Mouse (Mus musculus): ENCODE measurements at regions not wholly inside any gene's neighbourhood (a gene's known extent, or its start where the extent isn't known, plus 50 kb on each side); places are given as distances from the start of the nearest gene placed in this dataset.
A peak's percentile ranks its signal among the peaks of the same experiment; 100 is the strongest.

DNA sequence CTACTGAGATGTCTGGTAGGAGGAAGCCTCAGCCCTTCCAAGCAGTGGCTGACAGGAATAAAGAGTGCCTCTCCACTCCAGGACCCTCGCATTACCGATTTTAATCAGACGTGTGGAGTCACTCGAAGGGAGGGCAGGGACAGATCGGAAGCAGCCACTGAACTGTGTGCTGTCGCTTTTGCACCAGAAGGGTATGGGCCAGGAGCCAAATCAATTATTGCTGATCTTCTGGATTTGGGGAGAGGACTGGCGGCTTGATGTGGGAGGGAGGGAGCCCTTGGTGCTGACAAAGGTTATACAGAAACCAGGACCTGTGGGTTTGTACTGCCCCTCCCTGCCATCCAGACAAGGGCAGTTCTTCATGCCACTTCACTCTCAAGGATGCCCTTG, 772.3 kb upstream of the Car8 start:
- Histone ChIP-seq H3K4me2 (ENCODE audit: low read length) (peak overlapping the region; percentile 31), H3K4me1 (ENCODE audit: control insufficient read depth, insufficient read depth, low read depth, low read length) (peaks cover 37% of the 10 kb centered on the region), H3K36me3 (ENCODE audit: control insufficient read depth, insufficient read depth, low read length) (no peaks in the 10 kb centered on the region), H3K9me3 (ENCODE audit: control insufficient read depth, low read length) (no peaks in the 10 kb centered on the region), H3K9ac (ENCODE audit: low read depth, low read length) (no peak overlapping the region), H3K27ac (ENCODE audit: low read depth, low read length) (peak overlapping the region; percentile 70), H3K27me3 (replicated peaks; ENCODE audit: control insufficient read depth, insufficient read depth, low read length) (no peaks in the 10 kb centered on the region), H3K4me3 (ENCODE audit: low read length) (no peak overlapping the region)
- peak; percentile 80 for ATAC-seq
- WGBS, result 12% methylated on average over 7 of the region's 7 CpGs

DNA sequence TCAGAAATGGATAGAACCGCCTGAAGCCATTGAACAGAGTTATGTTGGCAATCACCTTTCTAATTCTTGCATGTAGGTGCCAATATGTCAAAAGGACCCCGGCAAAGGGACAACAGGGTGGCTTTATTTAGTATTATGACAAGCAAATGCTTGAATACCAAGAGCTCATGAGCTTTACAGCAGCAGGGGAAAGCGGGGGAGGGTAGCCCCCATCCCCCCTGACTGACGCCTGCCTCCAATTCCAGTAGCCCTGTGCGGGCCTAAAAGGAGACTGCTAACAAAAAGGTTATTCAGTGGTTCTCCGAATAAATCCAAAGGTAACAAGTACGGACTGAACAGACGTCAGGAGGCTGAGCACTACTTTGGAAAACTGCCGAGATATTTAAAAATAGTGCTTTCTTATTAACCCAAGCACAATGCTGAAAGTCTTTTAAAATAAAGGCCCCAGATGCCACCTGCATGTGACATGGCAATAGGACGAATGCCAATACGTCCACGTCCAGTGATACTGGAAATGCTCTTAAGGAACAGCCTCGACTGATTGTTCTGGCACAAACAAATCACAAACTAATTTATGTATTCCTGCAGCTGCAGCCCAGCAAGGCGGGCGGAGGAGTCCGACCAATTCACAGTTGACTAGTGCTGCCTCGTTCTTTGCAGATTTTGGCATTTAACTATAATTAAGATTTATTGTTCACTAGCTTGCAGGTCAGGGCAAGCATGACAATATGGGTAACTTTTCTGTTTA, 771.7 kb upstream of the Car8 start:
- Histone ChIP-seq H3K4me3 (ENCODE audit: low read length) (no peak overlapping the region), H3K9me3 (ENCODE audit: control insufficient read depth, low read length) (no peaks in the 10 kb centered on the region), H3K27ac (ENCODE audit: low read depth, low read length) (peak overlapping the region; percentile 70), H3K4me2 (ENCODE audit: low read length) (peak overlapping the region; percentile 31), H3K36me3 (ENCODE audit: control insufficient read depth, insufficient read depth, low read length) (no peaks in the 10 kb centered on the region), H3K4me1 (ENCODE audit: control insufficient read depth, insufficient read depth, low read depth, low read length) (peaks cover 31% of the 10 kb centered on the region), H3K27me3 (replicated peaks; ENCODE audit: control insufficient read depth, insufficient read depth, low read length) (no peaks in the 10 kb centered on the region), H3K9ac (ENCODE audit: low read depth, low read length) (no peak overlapping the region)
- peak; percentile 0; the same call in 1 of the 2 replicates for ATAC-seq
- WGBS, result 25% methylated on average over 17 of the region's 17 CpGs

DNA sequence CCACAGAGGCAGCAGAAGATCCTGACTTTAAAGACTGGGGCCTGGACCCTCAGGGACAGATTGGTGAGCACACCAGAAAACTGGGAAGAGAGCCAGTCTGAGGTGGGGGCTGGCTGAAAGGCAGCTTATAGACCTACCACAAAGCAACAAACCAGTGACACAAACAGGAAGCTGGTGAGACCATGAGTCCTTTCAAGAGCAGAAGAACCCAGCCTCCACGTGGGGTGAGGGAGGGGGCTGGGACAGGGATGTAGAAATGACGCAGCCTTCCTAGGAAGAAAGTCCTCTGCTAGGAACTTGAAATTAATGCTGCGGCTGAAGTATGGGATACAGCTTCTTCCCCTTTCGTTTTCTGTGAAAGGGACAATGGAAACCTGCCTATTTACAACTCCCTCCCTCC, 770.8 kb upstream of the Car8 start:
- Histone ChIP-seq H3K4me3 (ENCODE audit: low read length) (no peak overlapping the region), H3K4me1 (ENCODE audit: control insufficient read depth, insufficient read depth, low read depth, low read length) (peaks cover 28% of the 10 kb centered on the region), H3K27ac (ENCODE audit: low read depth, low read length) (peak overlapping the region; percentile 70; the same call in 1 of the 2 replicates), H3K9me3 (ENCODE audit: control insufficient read depth, low read length) (no peaks in the 10 kb centered on the region), H3K9ac (ENCODE audit: low read depth, low read length) (no peak overlapping the region), H3K36me3 (ENCODE audit: control insufficient read depth, insufficient read depth, low read length) (no peaks in the 10 kb centered on the region), H3K27me3 (replicated peaks; ENCODE audit: control insufficient read depth, insufficient read depth, low read length) (no peaks in the 10 kb centered on the region), H3K4me2 (ENCODE audit: low read length) (no peak overlapping the region)
- no peak for ATAC-seq
- 36% methylated on average over 4 of the region's 4 CpGs for WGBS

DNA sequence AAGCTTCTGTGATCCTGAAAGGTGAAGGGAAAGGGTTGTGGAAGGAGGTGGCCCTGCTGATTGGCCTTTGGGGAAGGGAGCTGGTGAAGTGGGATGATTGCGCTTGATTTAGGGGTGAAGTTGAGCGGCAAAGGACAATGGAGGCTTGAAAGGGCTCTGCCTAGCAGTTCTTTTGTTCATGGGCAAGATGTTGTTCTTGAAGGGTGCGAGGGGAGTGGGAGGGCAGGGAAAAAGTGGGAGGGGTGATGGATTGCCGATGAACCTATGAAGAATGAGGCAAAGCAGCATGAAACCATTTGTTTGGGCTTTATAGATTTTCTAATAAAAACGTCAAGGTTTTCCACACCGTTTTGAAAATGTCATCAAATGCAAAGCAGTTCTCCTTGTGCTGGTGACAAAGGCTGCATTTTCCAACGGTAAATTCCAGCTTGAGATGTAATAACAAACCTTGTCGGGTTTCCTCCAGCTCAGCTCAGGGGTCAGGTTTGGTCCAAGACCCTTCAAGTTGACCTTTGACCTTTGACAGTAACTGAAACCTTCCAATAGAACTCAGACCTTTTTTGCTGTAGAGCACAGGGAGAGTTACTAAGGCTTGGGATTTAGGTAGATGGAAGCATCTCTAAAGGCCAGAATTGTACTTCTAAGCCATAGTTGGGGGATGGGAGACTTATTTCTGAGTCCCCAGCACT, 767.2 kb upstream of the Car8 start:
- 16% methylated on average over 8 of the region's 8 CpGs for WGBS
- Histone ChIP-seq H3K9ac (ENCODE audit: low read depth, low read length) (no peak overlapping the region), H3K36me3 (ENCODE audit: control insufficient read depth, insufficient read depth, low read length) (no peaks in the 10 kb centered on the region), H3K9me3 (ENCODE audit: control insufficient read depth, low read length) (no peaks in the 10 kb centered on the region), H3K4me3 (ENCODE audit: low read length) (no peak overlapping the region), H3K27me3 (replicated peaks; ENCODE audit: control insufficient read depth, insufficient read depth, low read length) (no peaks in the 10 kb centered on the region), H3K4me2 (ENCODE audit: low read length) (no peak overlapping the region), H3K4me1 (ENCODE audit: control insufficient read depth, insufficient read depth, low read depth, low read length) (peaks cover 15% of the 10 kb centered on the region), H3K27ac (ENCODE audit: low read depth, low read length) (no peak overlapping the region)
- ATAC-seq, result no peak

DNA sequence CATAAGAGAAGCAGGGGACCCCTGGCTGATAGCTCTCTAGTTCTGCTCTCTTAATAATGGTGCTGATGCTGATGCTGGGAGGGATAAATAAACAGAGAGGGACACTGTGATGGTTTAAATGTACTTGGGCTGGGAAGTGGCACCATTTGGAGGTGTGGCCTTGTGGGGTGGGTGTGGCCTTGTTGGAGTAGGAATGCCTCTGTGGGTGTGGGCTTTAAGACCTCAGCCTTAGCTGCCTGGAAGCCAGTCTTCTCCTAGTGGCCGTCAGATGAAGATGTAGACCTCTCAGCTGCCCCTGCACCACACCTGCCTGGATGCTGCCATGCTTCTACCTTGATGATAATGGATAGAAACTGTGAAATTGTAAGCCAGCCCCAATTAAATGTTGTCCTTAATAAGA, 765.0 kb upstream of the Car8 start:
- Histone ChIP-seq H3K4me3 (ENCODE audit: low read length) (no peak overlapping the region), H3K4me1 (ENCODE audit: control insufficient read depth, insufficient read depth, low read depth, low read length) (no peaks in the 10 kb centered on the region), H3K9me3 (ENCODE audit: control insufficient read depth, low read length) (no peaks in the 10 kb centered on the region), H3K36me3 (ENCODE audit: control insufficient read depth, insufficient read depth, low read length) (no peaks in the 10 kb centered on the region), H3K4me2 (ENCODE audit: low read length) (no peak overlapping the region), H3K27me3 (replicated peaks; ENCODE audit: control insufficient read depth, insufficient read depth, low read length) (no peaks in the 10 kb centered on the region), H3K9ac (ENCODE audit: low read depth, low read length) (no peak overlapping the region), H3K27ac (ENCODE audit: low read depth, low read length) (no peak overlapping the region)
- no peak for ATAC-seq
- WGBS, result 85% methylated on average over 1 of the region's 1 CpGs

DNA sequence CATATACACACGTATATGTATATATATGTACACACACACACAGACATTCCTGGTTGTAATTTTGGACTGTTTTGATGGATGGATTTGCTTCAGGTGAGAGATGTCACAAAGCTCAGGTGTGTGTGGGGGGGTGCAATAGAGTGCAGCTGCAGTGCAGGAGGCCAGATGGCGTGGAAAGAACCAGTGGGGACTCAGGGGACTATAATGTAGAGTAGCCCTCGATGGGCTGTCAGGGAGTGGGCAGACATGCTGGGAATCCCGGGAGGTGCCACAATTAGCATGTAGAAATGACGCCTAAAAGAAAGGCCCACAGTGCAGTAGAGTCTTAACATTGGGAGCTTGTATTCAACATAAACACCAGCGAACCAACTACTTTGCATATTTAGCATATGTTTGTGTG, 763.5 kb upstream of the Car8 start:
- WGBS, result 54% methylated on average over 6 of the region's 6 CpGs
- Histone ChIP-seq H3K4me2 (ENCODE audit: low read length) (no peak overlapping the region), H3K4me1 (ENCODE audit: control insufficient read depth, insufficient read depth, low read depth, low read length) (no peaks in the 10 kb centered on the region), H3K27me3 (replicated peaks; ENCODE audit: control insufficient read depth, insufficient read depth, low read length) (no peaks in the 10 kb centered on the region), H3K27ac (ENCODE audit: low read depth, low read length) (no peak overlapping the region), H3K9ac (ENCODE audit: low read depth, low read length) (no peak overlapping the region), H3K9me3 (ENCODE audit: control insufficient read depth, low read length) (no peaks in the 10 kb centered on the region), H3K4me3 (ENCODE audit: low read length) (no peak overlapping the region), H3K36me3 (ENCODE audit: control insufficient read depth, insufficient read depth, low read length) (no peaks in the 10 kb centered on the region)
- no peak for ATAC-seq

DNA sequence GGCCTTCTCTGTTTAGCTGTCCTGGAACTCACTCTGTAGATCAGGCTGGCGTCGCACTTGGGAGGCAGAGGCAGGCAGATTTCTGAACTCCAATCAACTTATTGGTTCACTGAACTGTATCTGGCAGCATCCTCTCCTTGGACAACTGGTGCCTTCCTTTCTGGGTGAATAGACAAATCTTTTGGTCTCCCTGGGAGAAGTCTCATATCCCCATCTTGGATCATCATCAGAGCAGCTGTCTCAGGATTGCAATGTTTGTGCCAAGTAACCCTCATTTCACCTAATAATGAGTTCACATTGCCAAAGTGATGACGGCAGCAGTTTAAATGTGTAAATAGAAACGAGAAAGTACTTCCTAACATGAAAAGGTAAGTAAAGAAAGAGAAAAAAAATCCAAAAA, 759.8 kb upstream of the Car8 start:
- no peak for ATAC-seq
- no peak overlapping the region for H3K4me2 ChIP-seq (ENCODE audit: low read length)
- H3K9me3 ChIP-seq (ENCODE audit: control insufficient read depth, low read length), result no peaks in the 10 kb centered on the region
- no peak overlapping the region for H3K9ac ChIP-seq (ENCODE audit: low read depth, low read length)
- WGBS, result 80% methylated on average over 4 of the region's 4 CpGs
- H3K4me1 ChIP-seq (ENCODE audit: control insufficient read depth, insufficient read depth, low read depth, low read length), result no peaks in the 10 kb centered on the region
- H3K27ac ChIP-seq (ENCODE audit: low read depth, low read length), result no peak overlapping the region
- H3K4me3 ChIP-seq (ENCODE audit: low read length), result no peak overlapping the region
- H3K27me3 ChIP-seq (replicated peaks; ENCODE audit: control insufficient read depth, insufficient read depth, low read length), result no peaks in the 10 kb centered on the region
- no peaks in the 10 kb centered on the region for H3K36me3 ChIP-seq (ENCODE audit: control insufficient read depth, insufficient read depth, low read length)

DNA sequence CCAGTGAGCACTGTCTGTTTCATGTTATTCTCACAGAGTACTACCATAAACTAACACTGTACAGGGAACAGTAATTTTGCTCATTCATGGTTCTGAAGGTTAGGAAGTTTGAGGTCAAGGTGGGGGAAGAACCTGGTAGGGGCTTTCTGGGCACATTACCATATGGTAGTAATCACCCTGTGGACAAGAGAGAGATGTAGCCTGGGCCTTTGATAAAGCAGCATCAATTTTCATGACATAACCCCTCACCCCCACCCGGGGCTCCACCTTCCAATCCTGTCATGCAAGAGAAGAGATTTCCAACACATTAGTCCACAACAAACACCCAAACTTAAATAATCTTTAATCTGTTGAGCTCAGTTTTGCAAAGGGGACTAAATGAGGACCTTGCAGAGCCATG, 753.3 kb upstream of the Car8 start:
- H3K27me3 ChIP-seq (replicated peaks; ENCODE audit: control insufficient read depth, insufficient read depth, low read length), result no peaks in the 10 kb centered on the region
- H3K27ac ChIP-seq (ENCODE audit: low read depth, low read length), result no peak overlapping the region
- no peak overlapping the region for H3K9ac ChIP-seq (ENCODE audit: low read depth, low read length)
- H3K4me2 ChIP-seq (ENCODE audit: low read length), result no peak overlapping the region
- H3K9me3 ChIP-seq (ENCODE audit: control insufficient read depth, low read length), result no peaks in the 10 kb centered on the region
- H3K4me3 ChIP-seq (ENCODE audit: low read length), result no peak overlapping the region
- 65% methylated on average over 1 of the region's 1 CpGs for WGBS
- H3K4me1 ChIP-seq (ENCODE audit: control insufficient read depth, insufficient read depth, low read depth, low read length), result no peaks in the 10 kb centered on the region; the same call in 1 of the 2 replicates
- no peak for ATAC-seq
- H3K36me3 ChIP-seq (ENCODE audit: control insufficient read depth, insufficient read depth, low read length), result no peaks in the 10 kb centered on the region

DNA sequence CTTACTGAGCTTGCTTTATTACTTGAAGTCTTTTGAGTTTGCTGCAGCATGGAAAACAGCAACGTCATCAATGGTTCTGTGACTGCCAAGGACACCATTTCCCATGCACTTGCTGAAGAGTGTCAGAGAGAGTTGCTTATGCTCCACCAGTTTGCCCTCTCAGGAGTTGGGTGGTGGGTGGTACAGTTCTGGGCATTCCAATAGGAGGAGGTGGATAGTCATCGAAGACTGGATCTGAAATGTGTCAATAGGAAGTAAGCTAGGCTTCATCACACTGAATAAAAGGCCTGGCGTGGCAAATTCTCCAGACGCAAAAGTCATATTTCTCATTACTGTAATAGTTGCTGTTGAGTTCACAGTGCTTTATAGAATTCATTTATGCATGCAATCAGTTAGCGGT, 751.7 kb upstream of the Car8 start:
- Histone ChIP-seq H3K4me3 (ENCODE audit: low read length) (no peak overlapping the region), H3K27ac (ENCODE audit: low read depth, low read length) (no peak overlapping the region), H3K4me2 (ENCODE audit: low read length) (no peak overlapping the region), H3K36me3 (ENCODE audit: control insufficient read depth, insufficient read depth, low read length) (no peaks in the 10 kb centered on the region), H3K27me3 (replicated peaks; ENCODE audit: control insufficient read depth, insufficient read depth, low read length) (no peaks in the 10 kb centered on the region), H3K9ac (ENCODE audit: low read depth, low read length) (no peak overlapping the region), H3K9me3 (ENCODE audit: control insufficient read depth, low read length) (no peaks in the 10 kb centered on the region), H3K4me1 (ENCODE audit: control insufficient read depth, insufficient read depth, low read depth, low read length) (peaks cover 4% of the 10 kb centered on the region)
- ATAC-seq, result no peak
- WGBS, result 85% methylated on average over 5 of the region's 5 CpGs
